Mouse (Mus musculus) embryonic facial prominence, embryonic 12.5 days (tissue): ENCODE results near the gene Pofut1. TPM values are rescaled to one million over a fixed set of nuclear protein-coding genes. Genes with fewer than 3 reads are reported as not detected.

ENCODE experiments used
- polyA plus RNA-seq: library from polyadenylated mRNA; unstranded; fragments of >200 nt; fragmentation: Nextera tagmentation; extraction: Ambion mirVana; gene quantifications from 2 replicates; pipeline ENCODE4 v1.2.1, GENCODE M21; 2016

Gene Pofut1
- polyA plus RNA-seq, 1 experiment from 2014 or later, result 7.6 TPM

Other genes with a start within 250 kb of the Pofut1 start
- gene Pdrg1, start 226.1 kb upstream of the Pofut1 start, polyA plus RNA-seq, result 121 and 123 TPM in 2 replicates
- 0.33 and 0.61 TPM in 2 replicates for gene Xkr7, start 209.7 kb upstream of the Pofut1 start, polyA plus RNA-seq
- 2.6 and 4.3 TPM in 2 replicates for gene Ccm2l, start 175.6 kb upstream of the Pofut1 start, polyA plus RNA-seq
- gene Hck, start 133.1 kb upstream of the Pofut1 start, polyA plus RNA-seq, result 4.0 and 4.2 TPM in 2 replicates
- gene Tm9sf4, start 80.2 kb upstream of the Pofut1 start, polyA plus RNA-seq, result 82.9 and 88.1 TPM in 2 replicates
- 15.2 and 16.9 TPM in 2 replicates for gene Tspyl3, start 16.1 kb upstream of the Pofut1 start, polyA plus RNA-seq
- 14.4 and 16.7 TPM in 2 replicates for gene Plagl2, start 107 bp upstream of the Pofut1 start, polyA plus RNA-seq
- 7.6 TPM in 2 replicates for gene Kif3b, start 49.9 kb downstream of the Pofut1 start, polyA plus RNA-seq
- gene Asxl1, start 104.3 kb downstream of the Pofut1 start, polyA plus RNA-seq, result 19.1 and 23.9 TPM in 2 replicates